ENCODE assay signal across 12 mouse cellular contexts in genomic region chr3:101795387-101796039, GRCm38 (mm10). TPM values are rescaled to one million over a fixed set of nuclear protein-coding genes. Genes with fewer than 3 reads are reported as not detected.
DNase-seq lines count a peak whose midpoint lies in the region; ATAC-seq and TF ChIP-seq lines count a peak whose summit lies in the region.
"Had no signal": no experiment of that assay in that cellular context is flagged by ENCODE, and none has a peak within 500 bp of the region (broad histone marks: within the 10 kb centered on the region; RNA-seq: fewer than 3 reads in every experiment).

No protein-coding gene starts in this region.

- H3K4me3 ChIP-seq in heart, postnatal 0 days (ENCODE audit: low read depth, low read length) = no peak overlapping the region
- H3K4me3 ChIP-seq in liver, embryonic 14.5 days (ENCODE audit: insufficient read depth in 1 of 2, low read depth in 2 of 2, low read length in 2 of 2) = no peak overlapping the region
- no peak overlapping the region; the same call in 1 of the 2 replicates for H3K4me3 ChIP-seq in E14TG2a.4 (replicated peaks; ENCODE audit: low read length)
- H3K4me3 ChIP-seq: erythroblast, embryonic 14.5 days; heart, embryonic 13.5 days; kidney, embryonic 15.5 days had no signal

- no peak overlapping the region for H3K9ac ChIP-seq in heart, postnatal 0 days (replicated peaks; ENCODE audit: low read depth, low read length)
- H3K9ac ChIP-seq in liver, embryonic 14.5 days (replicated peaks) = no peak overlapping the region
- H3K9ac ChIP-seq: kidney, embryonic 15.5 days had no signal

- no peak for DNase-seq in heart, postnatal 0 days (ENCODE audit: low spot score)
- DNase-seq in heart, adult 9 months (ENCODE audit: low spot score in 2 of 2) = no peak
- DNase-seq in liver, embryonic 14.5 days (ENCODE audit: low read depth in 3 of 3, low spot score in 3 of 3) = no peak
- no peak for DNase-seq in liver
- peak; percentile 28 for DNase-seq in induced T-regulatory cell, adult 2 months (ENCODE audit: low read depth)
- DNase-seq in c-Kit-positive CD71-positive TER-119-positive erythroid progenitor cells, embryonic 14.5 days (ENCODE audit: low spot score) = no peak
- DNase-seq in thymus, adult 18-20 months = no peak

- peaks cover 17% of the 10 kb centered on the region for H3K4me1 ChIP-seq in heart, postnatal 0 days (ENCODE audit: control insufficient read depth, insufficient read depth)
- H3K4me1 ChIP-seq in liver, embryonic 14.5 days (replicated peaks; ENCODE audit: control insufficient read depth in 2 of 2, insufficient read depth in 2 of 2, low read length in 1 of 2) = peaks cover 0 to 1% of the 10 kb centered on the region in 2 experiments; a peak in 1 of 4 replicates
- H3K4me1 ChIP-seq in E14TG2a.4 (replicated peaks; ENCODE audit: low read depth, low read length) = peaks cover 44% of the 10 kb centered on the region

- 66% methylated on average over 15 of the region's 15 CpGs for WGBS in heart, postnatal 0 days
- 59% methylated on average over 15 of the region's 15 CpGs for WGBS in liver, embryonic 14.5 days (ENCODE audit: insufficient replicate concordance)

- no peak overlapping the region for H3K4me2 ChIP-seq in heart, postnatal 0 days (ENCODE audit: low read depth, low read length)
- no peak overlapping the region for H3K4me2 ChIP-seq in liver, embryonic 14.5 days (ENCODE audit: low read depth)
- H3K4me2 ChIP-seq: kidney, embryonic 15.5 days had no signal

- H3K27me3 ChIP-seq in heart, postnatal 0 days (ENCODE audit: control insufficient read depth, insufficient read depth, low read length) = no peaks in the 10 kb centered on the region
- H3K27me3 ChIP-seq in liver, embryonic 14.5 days (ENCODE audit: control insufficient read depth, insufficient read depth, low read length) = no peaks in the 10 kb centered on the region
- no peaks in the 10 kb centered on the region for H3K27me3 ChIP-seq in E14TG2a.4 (ENCODE audit: insufficient read depth, low read length)
- H3K27me3 ChIP-seq: heart, embryonic 13.5 days; kidney, embryonic 15.5 days had no signal

- H3K27ac ChIP-seq in heart, postnatal 0 days (ENCODE audit: low read depth) = no peak overlapping the region
- H3K27ac ChIP-seq in liver, embryonic 14.5 days = no peak overlapping the region
- H3K27ac ChIP-seq: kidney, embryonic 15.5 days had no signal

- no peaks in the 10 kb centered on the region for H3K9me3 ChIP-seq in heart, postnatal 0 days (replicated peaks; ENCODE audit: control insufficient read depth, low read length)
- H3K9me3 ChIP-seq in liver, embryonic 14.5 days (ENCODE audit: control insufficient read depth, low read length) = no peaks in the 10 kb centered on the region
- H3K9me3 ChIP-seq in E14TG2a.4 (ENCODE audit: low read length) = no peaks in the 10 kb centered on the region
- H3K9me3 ChIP-seq: heart, embryonic 13.5 days; kidney, embryonic 15.5 days had no signal

- 0 out of 2 replicates have a peak, but pooled peaks have one; percentile 16 for TF ChIP-seq CTCF in heart, postnatal 0 days (IDR thresholded peaks at IDR 0.05; ENCODE audit: low read depth)
- TF ChIP-seq CTCF in liver, embryonic 14.5 days (IDR thresholded peaks at IDR 0.05; ENCODE audit: low read depth) = peak; percentile 60
- peak; percentile 78 for TF ChIP-seq CTCF in E14TG2a.4 (conservative IDR thresholded peaks at IDR 0.05; ENCODE audit: low read length)

- H3K36me3 ChIP-seq in heart, postnatal 0 days (replicated peaks; ENCODE audit: control insufficient read depth, insufficient read depth, low read length) = no peaks in the 10 kb centered on the region
- no peaks in the 10 kb centered on the region for H3K36me3 ChIP-seq in liver, embryonic 14.5 days (replicated peaks; ENCODE audit: control insufficient read depth, insufficient read depth, low read depth)
- no peaks in the 10 kb centered on the region for H3K36me3 ChIP-seq in E14TG2a.4 (ENCODE audit: insufficient read depth, low read length)
- H3K36me3 ChIP-seq: heart, embryonic 13.5 days; kidney, embryonic 15.5 days had no signal

- ATAC-seq in heart, postnatal 0 days (ENCODE audit: insufficient read depth, low read depth) = no peak
- ATAC-seq in liver, embryonic 14.5 days (ENCODE audit: insufficient read depth) = no peak

- no peak for TF ChIP-seq EP300 in heart, postnatal 0 days (IDR thresholded peaks at IDR 0.05; ENCODE audit: low read depth)
- TF ChIP-seq EP300 in liver, embryonic 14.5 days (IDR thresholded peaks at IDR 0.05; ENCODE audit: low read depth) = no peak

RNA-seq across cellular contexts. Expression of gene Mab21l3, which starts 53.2 kb away (rescaled TPM):
- 1.6 TPM in 1 of 2 replicates, not detected in the other for total RNA-seq in heart, postnatal 0 days (2014; rRNA removed; ENCODE audit: low replicate concordance)
- 0.10 and 0.14 TPM in 2 replicates for polyA plus RNA-seq in heart, postnatal 0 days (2015; fragmentation: Nextera tagmentation; extraction: Ambion mirVana)
- 0.01 and 0.02 TPM in 2 replicates for polyA plus RNA-seq in liver, embryonic 14.5 days (2012; rRNA removed)
- polyA plus RNA-seq in liver, embryonic 14.5 days (2014; fragmentation: Nextera tagmentation; extraction: Ambion mirVana) = not detected in 2 replicates
- total RNA-seq: monocyte, adult 5-6 weeks had no signal
- polyA plus RNA-seq: erythroblast, embryonic 14.5 days had no signal

Comparison
In these comparisons a context has a peak if more than half of its experiments do, and no peak if none do; other contexts are left out.
1. CTCF ChIP-seq: peak in every context shown above with its lines; median percentile 78 in E14TG2a.4; 60 in liver, embryonic 14.5 days; 16 in heart, postnatal 0 days.